Mouse (Mus musculus) gonadal fat pad, adult 2 months (tissue): ENCODE measurements around the gene Igfbp2. TPM values are rescaled to one million over a fixed set of nuclear protein-coding genes. Genes with fewer than 3 reads are reported as not detected.

Experiments used
- DNase-seq: peaks from one replicate; pipeline ENCODE4 v3.0.0-alpha.2; 2012; ENCODE audit warnings: low read depth
- polyA plus RNA-seq: library from polyadenylated mRNA; depleted of rRNA; stranded (reverse); fragments of >200 nt; gene quantifications from 2 replicates; pipeline ENCODE4 v1.2.3, GENCODE M21; 2012; rRNA removed

Igfbp2 gene
- 31.3 and 35.3 TPM in 2 replicates for polyA plus RNA-seq

DNA sequence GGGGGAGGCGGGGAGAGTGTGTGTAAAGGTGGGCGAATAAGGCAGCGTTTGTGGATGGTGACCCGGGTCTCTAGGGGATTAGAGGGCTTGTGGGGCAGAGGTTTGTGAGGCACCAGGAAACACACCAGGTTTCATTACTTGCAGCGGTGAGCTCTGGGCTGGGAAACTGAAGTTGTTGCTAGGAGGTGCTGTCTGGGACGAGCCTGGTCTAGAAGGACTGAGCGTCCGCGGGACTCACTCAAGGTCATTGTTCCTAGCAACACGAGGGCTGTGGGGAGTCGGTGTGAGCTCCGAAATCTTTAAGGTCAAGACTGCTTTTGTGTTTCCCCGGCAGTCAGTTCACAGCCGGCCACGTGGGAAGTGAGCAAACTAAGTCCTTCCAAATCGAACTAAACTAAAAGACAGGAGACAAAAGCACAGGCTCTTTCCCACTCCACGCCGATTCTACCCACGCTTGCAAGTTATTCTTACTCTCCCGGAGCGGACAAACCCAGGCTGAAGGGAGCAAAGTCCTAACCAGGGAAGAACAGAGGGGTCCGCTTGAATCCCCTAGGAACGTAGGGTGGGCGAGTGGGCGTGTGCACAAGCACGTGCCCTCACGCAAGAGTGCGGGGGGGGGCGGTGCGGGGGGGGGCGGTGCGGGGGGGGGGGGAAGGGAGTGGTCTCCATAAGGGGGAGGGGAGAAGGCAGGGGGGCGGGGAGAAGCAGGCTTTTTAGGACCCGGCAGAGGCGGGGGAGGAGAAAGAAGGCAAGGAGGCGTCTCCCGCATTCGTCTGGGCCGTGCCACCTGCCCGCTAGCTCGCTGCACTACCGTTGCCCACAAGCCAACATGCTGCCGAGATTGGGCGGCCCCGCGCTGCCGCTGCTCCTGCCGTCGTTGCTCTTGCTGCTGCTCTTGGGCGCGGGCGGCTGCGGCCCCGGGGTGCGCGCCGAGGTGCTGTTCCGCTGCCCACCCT is at the start of gene Igfbp2:
Gene Igfbp2, plus strand, starts transcription at position 753 of the 956 bp plus-strand sequence.
- DNase-seq, result no peak

DNA sequence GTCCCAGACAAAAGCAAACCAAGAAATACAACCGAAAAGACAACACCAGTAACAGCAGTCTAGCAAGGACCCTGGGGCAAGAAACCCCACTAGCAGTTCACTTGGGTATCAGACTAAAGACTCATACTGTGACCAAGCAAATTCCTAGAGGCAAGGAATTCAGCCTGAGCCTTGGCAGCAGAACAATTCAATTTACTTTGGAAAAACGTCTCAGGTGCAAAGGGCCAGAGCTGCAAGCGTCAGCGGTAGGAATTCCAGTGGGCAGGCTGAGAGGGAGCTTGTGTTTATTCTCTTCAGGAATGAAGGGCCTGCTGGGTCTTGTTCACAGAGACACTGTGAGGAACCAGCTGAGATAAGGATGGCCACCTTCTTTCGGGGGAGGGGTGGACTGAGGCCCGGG is 45.5 kb upstream of the Igfbp2 start:
- DNase-seq, result no peak

DNA sequence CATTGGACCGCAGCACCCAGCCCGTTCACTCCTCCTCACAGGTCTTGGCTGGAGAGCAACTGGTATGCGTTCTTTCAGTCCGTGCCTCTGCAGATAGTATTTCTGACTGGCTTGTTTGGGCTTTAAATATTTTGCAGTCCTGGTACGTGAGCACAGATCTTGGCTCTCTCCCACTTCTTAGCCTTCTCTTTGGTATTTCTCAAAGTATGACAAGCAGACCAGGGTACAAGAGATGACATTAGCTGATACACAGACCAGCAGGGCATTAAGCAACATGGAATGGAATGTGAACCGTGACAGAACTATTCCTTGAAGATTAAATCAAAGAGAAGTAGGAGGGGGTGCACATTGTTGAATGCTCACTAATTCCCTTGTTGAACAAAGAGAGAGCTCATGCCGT is 43.6 kb upstream of the Igfbp2 start:
- DNase-seq, result no peak

DNA sequence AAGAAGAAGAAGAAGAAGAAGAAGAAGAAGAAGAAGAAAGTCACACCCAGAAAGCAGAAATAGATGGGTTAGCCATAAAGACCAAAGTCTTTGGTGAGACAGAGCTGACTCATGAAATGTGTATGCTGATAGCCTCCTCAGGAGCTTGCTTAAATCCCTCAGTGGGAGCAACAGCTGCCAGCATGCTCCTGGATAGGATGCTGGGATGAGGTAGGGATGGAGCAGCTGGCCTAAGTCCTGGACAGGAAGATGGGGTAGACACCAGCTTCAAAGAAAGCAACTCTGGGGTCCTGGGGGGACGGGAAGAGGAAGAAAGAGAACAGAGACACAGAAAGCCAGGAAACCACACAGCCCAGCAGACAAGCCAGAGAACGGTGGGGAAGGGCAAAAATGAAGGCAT is 41.0 kb upstream of the Igfbp2 start:
- no peak for DNase-seq

DNA sequence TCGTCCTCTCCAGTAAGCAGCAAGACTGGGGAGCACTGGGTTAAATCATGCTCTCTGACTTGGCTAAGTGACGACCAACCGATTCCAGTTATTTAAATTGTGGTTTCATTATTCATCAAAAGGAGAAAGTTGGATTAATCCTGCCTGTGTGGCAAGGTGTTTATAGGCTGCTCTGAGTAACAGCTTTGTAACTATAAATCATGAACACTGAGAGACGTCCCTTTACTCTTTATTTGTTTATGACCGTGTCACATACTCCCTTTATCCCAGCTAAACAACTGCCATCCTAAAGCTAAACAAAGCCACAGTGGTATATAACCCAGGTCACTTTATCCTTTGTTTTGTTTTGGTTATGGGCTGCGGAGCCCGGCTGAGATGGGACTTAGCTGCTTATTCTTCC is 40.3 kb upstream of the Igfbp2 start:
- DNase-seq, result no peak

DNA sequence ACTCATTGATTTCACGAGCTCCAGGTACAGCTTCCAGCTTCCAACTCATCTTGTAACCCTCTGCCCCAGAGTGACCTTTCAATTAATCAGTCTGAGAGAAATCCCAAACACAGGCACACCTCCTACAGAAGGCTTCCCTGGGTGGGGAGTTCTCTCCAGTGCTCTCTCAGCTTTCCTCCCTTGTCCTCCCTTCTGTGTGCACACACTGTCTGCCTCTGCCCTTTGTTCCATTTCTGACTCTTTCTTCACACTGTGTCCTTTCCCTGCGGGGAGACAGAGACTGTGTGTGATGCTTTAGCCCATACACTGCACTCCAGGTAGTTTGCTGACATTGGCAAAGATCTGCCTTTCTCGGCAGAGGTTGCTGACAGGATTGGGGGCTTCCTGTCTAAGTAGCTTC is 33.6 kb upstream of the Igfbp2 start:
- no peak for DNase-seq

DNA sequence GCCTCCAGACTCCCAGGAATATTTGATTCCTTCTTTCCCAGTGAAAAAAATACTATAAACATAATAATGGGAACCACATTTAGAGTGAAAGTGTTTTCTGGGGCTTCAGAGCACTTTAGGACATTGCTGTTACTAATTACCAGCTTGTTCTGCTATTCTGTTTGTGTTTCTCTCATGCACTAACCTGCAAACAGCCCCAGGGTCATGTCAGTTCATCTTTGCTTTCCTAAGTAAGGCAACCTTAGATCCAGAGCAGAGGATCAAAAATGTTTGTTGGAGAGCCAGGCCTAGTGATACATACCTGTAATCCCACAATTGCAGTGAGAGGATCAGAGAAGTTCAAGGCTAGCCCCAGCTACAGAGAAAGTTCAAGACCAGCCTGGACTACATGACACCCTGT is 32.6 kb upstream of the Igfbp2 start:
- DNase-seq, result no peak

DNA sequence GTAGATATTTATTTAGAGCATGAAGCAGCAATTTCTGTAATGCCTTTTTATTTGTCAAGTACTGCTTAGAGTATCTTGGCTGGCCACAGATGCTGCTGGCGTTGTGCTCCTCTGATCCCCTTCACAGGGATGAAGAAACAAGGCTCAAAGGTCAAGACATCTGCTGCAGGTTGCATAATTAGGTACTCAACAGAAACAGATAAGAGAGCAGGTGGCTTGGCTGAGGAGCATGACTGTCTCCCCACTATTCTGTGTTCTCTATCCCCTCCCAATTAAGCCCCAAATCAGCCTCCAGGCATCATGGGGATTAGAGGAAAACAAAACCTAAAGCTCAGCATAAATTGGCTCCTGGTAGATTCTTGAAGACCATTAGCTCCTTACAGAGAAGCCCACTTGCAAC is 32.0 kb upstream of the Igfbp2 start:
- DNase-seq, result no peak

DNA sequence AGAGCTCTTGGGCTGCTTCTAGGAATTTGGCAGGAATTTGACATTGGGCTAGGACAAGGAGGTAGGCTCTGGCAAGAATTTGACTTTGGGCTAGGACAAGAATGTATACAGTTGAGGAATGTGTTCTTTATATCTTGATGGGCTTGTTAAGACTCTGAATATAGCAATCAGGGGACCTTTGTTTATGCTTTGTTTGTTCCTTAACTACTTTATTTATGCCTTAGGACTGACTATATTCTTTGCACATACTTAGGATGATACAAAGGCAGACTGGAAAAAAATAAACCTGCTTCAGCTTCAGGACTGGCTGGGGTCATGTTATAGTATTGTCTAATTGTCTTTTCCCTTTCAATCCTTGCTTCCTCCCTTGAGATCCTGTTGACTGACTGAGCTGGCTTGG is 31.1 kb upstream of the Igfbp2 start:
- DNase-seq, result no peak

DNA sequence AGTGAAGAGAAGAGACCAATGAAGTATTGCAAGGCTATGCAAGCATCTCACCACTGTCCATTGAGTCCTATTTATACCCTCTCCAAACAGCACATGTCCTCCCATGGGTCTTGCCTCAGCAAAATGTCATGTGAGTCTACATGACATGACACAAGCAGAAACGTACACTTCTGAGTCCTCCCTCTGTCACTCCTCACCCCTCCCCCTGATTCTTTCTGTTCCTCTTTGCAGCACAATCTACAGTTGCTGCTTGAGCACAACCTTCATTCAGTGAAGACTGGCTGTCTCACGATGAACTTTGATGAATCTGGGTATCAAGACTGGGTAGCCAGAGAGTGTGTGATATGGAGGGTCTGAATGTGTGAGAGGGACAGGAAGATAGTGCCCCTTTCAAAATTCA is 28.2 kb upstream of the Igfbp2 start:
- no peak for DNase-seq

DNA sequence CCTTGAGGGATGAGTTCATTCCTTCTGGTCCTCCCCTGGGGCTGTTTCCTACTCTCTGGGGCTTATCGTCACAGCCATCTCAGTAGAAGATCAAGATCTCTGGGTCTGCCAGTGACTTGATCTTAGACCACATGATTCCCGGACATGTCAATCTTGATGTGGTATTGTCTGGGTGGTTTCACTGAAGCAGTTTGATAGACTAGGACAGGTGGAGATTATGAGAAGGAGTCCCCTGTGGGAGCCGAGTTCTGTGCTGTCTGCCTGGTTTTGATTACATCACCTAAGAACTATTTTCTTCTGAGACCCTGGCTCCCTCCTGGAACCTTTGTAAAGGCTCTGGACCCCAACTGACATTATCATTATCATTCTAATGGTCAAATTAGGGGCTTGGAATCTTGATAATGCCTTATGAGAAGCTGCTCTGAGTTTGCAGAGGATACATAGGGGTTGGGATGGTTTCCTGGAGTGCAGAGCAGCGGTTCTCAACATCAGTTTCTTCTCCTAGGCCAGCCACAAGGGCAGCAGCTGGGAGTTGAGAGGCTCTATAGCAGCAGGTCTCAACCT is 27.1 kb upstream of the Igfbp2 start:
- no peak for DNase-seq

DNA sequence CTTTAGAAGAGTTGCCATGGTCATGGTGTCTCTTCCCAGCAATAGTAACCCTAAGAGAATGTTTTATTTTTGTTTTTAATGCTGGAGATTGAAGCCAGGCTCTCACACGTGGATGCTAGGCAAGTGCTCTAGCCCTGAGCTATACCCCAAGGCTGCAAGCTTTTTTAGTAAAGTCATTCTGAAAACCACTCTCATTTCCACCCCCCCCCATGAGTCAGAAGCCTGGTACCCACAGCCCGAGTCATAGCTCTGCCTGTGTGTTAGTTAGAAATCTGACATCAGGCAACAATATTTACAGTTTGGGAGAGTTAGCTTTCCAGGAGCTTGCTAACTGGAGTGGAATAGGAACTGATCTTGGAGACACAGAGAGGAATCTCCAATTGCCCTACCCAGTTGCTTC is 25.9 kb upstream of the Igfbp2 start:
- no peak for DNase-seq

DNA sequence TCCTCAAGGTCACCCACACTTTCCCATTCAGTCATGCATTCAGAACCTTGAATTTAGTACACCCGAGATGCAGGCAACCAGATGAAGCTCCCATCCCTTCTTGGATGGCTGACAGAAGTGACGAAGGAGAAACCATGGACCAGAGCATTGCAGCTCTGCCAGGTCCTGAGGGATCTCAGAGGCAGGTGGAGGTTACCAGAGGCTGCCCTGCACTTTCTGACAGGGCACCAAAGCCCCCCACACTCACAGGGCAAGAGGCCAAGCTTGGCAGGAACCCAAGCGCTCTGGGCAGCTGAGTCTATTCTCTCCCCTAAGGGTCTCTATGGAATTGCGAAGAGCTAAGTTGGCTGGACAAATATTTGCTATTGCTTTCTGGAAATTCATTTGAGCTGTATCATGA is 20.3 kb upstream of the Igfbp2 start:
- no peak for DNase-seq

DNA sequence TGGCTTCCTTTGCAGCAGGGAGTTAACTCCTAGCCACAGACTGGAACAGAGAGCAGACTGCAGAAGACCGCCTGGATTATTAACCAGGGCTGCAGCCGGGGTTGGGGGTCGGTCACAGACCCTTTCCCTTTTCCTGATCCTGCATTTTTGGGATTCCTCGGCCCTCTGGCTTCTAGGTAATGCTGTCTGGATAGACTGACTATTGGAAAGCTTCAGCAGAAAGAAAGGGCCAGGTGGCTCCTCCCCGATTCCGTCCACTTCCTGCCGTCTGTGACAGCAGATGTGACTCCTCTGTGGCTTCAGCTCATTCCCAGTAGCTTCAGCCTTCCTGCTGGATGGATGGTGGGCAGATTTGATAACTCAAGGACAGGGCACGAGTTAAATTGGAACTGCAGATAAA is 19.3 kb upstream of the Igfbp2 start:
- no peak for DNase-seq

DNA sequence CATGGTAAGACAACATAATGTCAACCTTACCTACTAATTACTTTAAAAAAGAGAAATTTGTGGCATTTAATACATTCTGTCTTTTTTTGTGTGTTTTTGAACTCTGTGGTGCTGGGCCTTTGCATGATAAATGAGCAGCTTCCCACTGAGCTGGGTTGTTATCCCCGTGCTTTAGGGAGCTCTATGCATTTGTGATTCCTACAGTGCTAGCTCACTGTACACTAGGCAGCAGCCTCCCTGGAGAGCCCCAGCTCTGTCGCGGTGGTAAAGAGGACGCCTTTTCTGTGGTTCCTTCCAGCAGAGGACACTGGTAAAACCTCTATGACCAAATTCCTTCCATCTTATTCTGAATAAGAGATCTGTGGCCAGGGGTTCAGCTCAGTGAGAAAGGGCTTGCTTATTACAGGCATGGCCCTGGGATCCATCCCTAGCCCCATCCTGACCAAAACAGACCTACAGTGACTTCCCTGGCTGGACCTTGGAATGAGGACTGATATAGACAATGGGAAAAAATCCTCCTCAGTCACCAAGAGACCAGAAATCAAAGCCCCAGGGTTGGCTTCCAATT is 18.7 kb upstream of the Igfbp2 start:
- no peak for DNase-seq

DNA sequence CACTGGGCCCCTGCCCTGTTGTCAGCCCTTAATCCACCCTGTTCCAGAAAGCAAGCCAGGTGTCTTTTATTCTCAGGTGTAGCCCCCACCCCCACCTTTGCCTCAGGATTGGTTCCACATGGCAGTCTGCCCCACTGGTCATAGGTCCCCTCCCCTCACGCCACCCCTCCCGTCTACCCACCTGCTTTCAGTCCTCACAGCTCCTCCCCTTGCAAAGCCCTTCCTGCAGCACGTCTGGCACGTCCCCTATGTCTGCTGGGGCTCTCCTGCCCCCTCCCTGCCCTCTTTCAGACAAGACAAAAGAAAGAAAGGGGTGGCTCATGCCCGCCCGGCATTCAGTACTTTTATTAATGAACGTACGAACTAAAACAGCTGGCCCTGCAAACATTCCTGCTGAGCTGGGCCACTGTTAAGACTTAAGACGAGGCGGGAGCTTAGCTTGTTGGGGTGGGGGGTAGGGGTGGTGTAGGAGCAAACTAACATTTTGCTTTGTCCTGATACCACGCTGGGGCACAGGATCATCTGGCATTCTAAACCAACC is 18.2 kb upstream of the Igfbp2 start:
- DNase-seq, result no peak

DNA sequence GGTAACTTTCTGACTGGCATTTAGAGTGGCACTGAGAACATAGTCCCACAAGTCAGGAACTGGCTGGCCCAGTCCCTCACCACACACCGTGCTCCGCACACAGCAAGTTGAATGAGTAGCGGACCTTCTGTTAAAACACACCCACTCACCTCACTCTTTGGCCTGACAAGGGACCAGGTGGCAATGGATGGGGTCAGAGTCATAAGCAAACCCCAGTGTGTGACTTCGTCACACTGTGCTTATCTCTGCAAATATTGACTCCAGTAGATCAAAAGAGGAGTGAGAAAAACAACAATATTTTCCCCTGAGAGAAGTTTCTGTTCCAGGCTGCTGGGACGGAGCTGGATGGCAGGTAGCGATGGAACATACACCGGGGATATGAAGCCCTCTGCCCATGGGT is 15.0 kb upstream of the Igfbp2 start:
- DNase-seq, result no peak

DNA sequence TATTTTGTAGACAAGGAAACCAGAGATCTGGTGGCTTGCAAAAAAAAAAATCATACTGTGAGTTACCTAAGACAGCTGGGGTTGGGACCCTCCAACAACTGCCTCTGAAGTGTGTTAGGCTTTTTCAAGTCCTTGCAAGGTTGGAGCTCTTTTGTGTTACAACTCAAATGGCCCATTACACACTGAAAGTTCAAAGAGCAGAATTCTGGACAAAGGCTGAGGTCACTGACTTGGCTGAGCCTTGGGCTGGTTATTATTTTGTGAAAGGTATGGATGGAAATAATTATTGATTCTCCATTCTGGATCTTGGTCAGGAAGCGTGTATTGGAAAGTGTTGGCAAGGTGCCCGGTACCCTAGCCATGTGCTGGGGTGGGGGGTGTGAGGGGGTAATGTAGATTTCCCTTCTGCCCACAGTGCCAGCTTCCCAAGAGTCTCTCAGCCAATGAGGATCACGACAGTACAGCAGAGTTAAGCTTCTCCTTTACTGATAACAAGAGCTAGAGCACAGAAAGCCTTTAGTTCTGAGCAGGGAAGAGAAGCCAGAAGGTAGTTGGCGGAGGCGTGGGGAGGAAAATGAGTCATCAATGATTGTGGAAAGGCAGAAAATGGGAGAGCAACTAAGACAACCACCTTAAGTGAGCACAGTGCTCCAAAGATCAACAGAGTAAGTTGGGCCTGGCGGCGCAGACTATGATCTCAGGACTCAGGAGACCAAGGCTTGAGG is 14.2 kb upstream of the Igfbp2 start:
- DNase-seq, result no peak

DNA sequence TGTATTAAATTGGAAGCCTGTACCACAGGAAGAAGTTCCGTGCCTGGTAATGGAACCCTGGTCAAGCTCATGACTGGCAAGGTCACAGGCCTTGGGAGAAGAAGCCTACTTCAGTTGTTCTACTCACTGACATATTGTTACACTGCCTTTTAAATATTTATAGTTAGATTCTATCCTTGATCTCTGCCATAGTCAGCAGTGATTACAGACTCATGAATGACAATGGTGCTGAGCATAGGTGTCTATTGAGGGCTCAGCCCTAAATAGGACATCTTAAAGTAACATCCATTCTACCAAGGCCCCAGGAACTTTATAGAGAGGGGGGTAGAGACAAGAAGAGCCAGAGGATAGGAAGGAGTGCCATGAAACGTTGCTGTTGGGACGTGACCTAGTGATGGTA is 13.2 kb upstream of the Igfbp2 start:
- DNase-seq, result no peak

DNA sequence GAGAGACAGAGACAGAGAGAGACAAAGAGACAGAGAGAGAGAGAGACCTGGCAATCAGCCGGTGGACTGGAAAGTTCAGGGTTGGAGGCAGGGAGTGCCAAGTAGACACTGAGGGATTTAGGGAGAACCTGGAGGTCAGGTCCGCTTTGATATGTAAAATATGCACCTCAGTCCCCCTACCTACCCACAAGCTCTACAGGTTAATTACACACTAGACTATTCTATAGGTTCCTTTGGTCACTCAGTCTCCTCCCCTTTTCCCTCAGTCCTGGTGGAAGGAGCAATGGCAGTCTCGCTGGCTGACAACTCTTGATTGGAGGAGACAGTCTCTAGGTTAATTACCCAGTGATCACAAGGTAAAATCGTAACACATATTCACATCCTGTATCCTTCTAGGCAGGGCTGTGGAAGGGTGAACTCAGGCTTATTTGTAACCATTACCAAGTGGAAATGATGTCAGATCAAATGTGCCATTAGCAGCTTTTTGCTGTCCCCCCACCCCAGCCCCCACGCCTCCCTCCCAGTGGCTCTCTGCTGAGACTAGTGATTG is 11.1 kb upstream of the Igfbp2 start:
- no peak for DNase-seq

DNA sequence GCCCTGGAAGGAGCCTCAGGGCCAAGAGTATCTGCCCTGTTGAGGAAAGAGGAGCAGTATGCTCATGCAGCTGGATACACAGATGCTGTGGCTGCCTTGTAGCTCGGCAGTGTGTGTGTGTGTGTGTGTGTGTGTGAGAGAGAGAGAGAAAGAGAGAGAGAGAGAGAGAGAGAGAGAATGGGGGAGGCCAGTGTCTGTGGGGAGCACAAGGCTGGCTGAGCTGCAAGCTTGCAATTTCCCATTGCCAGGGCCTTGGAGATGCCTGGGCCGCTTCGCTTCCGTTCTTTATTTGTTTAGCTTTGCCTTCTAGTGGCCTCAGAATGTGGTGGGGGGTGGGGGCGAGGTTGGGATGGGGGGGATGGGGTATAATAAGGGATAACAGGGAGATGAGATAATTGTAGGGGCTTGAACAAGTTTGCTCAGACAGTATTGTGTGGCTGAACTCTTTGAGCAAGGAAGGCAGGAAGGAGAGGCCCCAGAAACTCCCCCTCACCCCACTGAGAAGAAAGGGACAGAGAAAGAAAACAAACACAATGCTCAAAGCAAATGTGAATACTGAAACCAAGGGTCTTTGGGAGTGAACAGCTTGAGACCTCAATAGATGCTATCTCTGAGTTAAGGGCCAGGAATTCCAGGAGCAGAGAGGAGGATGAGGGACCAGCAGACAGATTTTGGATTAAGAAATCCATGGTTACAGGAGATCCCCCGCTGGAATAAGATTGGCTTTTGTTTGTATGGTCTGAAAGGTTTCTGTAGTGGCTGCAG is 10.5 kb upstream of the Igfbp2 start:
- DNase-seq, result no peak
